Mouse (Mus musculus): ENCODE measurements around the gene Ncapd2.
"Not testable (repeated sequence)": the region's sequence is repeated elsewhere in the genome, so short reads cannot be mapped to it uniquely, and the experiment has no call there.

Gene Ncapd2

DNA sequence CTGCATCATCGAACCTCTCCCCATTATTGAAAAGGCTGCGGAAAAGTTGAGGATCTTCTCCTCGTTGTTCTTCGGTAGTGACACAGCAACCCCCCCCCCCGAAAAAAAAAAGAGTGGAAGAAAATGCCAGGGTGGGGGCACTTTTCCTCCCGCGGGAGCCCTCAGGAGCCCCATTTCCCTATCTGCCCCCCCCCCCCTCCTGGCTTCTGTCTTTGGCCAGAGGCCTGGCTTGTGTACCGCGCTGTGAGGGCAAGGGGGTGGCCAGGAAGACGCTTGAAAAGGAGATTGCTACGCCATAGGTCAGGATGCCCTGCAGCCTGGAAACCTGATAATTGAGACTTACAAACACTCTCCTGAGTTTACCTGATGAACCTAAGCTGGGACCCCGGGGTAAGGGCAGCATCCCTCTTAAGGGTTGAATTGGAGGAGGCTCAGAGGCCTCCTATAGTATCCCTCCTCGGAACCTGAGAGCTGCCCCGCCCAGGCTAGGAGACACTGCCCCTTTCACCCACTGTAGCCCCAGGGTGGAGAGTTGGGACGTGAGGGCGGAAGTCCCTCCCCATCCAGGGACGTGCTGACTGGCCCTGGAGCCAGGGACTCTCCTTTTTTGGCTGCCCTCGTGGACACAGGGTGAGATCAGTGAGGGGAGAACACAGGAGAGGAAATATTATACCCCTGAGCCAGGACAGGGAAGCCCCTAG, 25.3 kb downstream of the Ncapd2 start, which contains the start of gene Gapdh:
Gene Gapdh (minus strand): TSS at position 417 of the 701 bp plus-strand sequence.
- no peak for DNase-seq (ENCODE audit: low read depth, low spot score)

- peak; percentile 98 for DNase-seq (ENCODE audit: low read depth, low spot score)
These were observed 26.1 kb downstream of the Ncapd2 start for GRCm38 (mm10) chr6:125165328-125165891.

DNA sequence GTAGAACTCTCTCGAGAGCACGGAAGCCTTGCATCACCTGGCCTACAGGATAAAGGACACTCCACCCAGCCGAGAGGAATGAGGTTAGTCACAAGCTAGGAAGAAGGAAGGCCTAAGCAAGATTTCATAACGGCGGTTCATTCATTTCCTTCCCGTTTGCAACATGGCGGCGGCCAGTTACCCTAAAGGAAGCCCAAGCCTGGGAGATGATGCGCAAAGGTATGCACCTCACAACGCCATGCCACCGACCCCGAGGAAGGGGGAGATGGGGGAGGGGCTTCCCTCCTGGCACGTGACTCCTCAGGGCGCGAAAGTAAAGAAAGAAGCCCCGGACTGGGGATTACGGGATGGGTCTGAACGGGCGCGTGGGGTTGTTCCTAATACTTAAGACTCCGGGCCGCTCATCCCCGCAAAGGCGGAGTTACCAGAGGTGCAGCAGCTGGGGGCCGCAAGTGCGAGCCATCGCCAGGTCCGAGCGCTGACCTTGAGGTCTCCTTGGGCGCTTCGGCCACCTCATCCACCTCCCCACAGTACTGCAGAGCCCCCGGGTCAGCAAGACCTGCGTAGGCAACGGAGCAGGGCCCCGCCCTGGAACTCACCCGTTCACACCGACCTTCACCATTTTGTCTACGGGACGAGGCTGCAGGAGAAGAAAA, 26.7 kb downstream of the Ncapd2 start:
- peak; percentile 73 for DNase-seq (ENCODE audit: low read depth, low spot score)

DNA sequence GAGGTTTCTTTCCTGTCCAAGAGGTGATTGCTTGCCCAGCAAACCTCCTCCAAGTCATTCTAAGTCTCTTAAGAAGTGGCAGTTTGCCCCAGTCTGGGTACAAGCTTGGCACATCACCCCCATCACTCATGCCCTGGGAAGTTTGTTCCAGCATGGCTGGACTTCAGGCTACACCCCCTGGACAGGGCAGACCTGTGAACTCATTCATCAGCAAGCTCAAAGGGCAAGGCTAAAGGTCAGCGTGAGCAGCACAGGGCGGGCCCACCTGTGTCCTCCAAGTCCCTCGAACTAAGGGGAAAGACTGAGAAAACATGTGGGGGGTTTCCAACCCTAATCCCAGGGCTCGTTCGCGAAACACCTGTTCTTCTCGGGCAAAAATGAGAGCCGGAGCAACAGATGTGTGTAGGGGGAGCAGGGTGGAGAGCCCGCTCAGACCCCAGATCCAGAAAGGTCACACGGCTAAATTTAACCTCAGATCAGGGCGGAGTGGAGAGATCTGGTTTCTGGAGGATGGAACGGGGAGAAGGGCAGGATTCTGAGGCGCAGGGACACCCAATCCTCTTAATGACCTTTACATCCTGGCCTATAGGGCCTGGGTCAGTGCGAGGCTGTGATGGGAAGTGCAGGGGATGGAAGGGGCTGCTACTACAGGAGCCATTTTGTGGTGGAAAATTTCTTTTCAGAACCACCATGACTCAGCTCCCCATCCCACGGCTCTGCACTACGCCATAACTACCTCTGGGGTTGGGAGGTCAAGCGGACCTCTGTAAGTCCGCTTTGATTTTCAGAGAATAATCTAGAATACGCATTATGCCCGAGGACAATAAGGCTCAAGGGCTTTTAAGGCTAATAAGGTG, 27.5 kb downstream of the Ncapd2 start:
- DNase-seq (ENCODE audit: low read depth, low spot score) = no peak

GRCm38 (mm10) chr6:125162615-125163305, 28.7 kb downstream of the Ncapd2 start:
- not testable (repeated sequence) for DNase-seq (ENCODE audit: low read depth, low spot score)

GRCm38 (mm10) chr6:125161971-125162370, 29.5 kb downstream of the Ncapd2 start:
- DNase-seq (ENCODE audit: low read depth, low spot score) = not testable (repeated sequence)

GRCm38 (mm10) chr6:125160854-125161760, 30.4 kb downstream of the Ncapd2 start:
- DNase-seq (ENCODE audit: low read depth, low spot score) = peak; percentile 80

DNA sequence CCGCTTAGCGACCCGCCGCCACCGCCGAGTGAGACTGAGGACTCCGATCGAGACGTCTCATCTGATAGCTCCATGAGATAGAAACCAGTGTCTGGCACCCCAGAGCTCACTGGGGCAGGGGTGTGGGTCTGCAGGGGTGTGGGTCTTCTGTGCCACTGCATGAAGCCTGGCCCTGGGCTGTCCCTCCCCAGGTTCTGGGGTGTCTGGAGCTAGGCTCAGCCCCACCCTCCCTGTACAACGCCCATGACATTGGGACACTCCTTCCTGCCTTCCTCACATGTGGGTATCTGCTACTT, 31.0 kb downstream of the Ncapd2 start:
- DNase-seq (ENCODE audit: low read depth, low spot score) = no peak

GRCm38 (mm10) chr6:125159773-125160557, 31.5 kb downstream of the Ncapd2 start:
- no peak for DNase-seq (ENCODE audit: low read depth, low spot score)

- no peak for DNase-seq (ENCODE audit: low read depth, low spot score)
These were observed 32.5 kb downstream of the Ncapd2 start for GRCm38 (mm10) chr6:125158944-125159492.

- no peak for DNase-seq (ENCODE audit: low read depth, low spot score)
These were observed 34.4 kb downstream of the Ncapd2 start for GRCm38 (mm10) chr6:125156903-125157614.

DNA sequence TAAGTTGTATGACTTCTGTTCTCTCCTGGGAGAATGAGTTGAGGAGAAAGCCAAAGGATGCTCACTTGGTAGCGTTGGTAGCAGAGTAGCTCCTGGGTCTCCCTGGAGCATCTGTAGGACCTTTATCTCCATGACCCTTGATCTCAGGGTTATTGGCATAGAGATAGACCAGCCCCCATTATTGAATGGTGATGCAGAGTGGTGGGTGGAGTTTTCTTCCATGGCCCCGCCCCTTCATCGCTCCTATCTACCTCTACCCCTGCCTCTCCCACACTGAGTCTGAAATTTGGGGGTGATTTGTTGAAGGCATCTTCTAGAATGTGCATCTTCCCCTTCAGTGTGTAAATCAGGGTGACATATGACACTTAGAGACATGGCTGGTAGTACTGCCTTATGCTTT, 35.0 kb downstream of the Ncapd2 start:
- no peak for DNase-seq (ENCODE audit: low read depth, low spot score)

DNA sequence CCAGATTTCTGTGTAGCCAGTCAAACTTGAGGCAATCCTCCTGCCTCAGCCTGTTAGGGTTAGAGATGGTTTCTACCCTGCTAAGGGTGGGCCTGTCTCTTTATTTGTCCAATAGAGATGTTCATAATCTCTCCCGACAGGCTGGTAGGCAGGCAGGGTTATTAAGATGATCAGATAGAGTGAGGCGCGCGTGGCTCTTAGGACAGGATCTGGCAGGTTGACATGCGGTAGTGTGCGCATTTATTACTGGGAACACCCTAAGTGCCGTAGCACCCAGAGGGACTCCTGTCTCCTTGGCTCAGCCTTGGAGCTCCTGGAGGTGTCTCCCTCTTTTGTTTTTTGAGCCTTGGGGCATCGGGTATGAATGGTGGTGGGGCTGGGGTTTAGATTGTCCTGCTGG, 36.2 kb downstream of the Ncapd2 start:
- DNase-seq (ENCODE audit: low read depth, low spot score) = no peak

GRCm38 (mm10) chr6:125154550-125154949, 37.0 kb downstream of the Ncapd2 start:
- no peak for DNase-seq (ENCODE audit: low read depth, low spot score)

DNA sequence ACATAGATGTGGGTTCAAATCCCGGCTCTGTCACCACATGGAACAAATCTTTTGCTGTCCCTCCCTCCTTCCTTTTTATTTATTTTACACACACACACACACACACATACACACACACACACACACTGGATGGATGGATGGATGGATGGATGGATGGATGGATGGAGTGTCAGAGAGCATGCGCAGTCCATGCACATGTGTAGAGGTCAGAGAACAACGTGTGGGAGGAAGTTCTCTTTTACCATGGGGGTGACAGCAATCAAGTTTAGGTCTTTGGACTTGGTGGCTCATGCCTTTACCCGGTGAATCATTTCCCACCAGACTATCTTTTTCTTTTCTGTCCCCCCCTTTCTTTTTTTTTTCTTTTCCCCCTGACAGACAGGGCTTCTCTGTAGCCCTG, 37.8 kb downstream of the Ncapd2 start:
- DNase-seq (ENCODE audit: low read depth, low spot score) = no peak

DNA sequence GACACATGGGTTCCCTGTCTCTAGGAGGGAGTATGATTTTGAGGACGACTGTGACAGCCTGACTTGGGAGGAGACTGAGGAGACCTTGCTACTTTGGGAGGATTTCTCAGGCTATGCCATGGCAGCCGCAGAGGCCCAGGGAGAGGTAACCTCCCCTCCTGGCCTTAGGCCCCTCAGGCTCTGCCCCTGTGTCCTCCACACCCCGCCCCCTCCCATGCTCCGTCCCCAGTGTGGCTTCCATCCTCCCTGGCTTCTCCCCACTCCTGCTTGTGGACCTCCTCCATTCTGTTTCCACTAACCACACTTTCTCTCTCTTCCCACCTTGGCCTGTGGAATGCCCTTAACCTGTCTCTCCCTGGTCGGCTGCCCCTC, 38.5 kb downstream of the Ncapd2 start:
- no peak for DNase-seq (ENCODE audit: low read depth, low spot score)

- DNase-seq (ENCODE audit: low read depth, low spot score) = no peak
These were observed 39.1 kb downstream of the Ncapd2 start for GRCm38 (mm10) chr6:125152212-125153017.

DNA sequence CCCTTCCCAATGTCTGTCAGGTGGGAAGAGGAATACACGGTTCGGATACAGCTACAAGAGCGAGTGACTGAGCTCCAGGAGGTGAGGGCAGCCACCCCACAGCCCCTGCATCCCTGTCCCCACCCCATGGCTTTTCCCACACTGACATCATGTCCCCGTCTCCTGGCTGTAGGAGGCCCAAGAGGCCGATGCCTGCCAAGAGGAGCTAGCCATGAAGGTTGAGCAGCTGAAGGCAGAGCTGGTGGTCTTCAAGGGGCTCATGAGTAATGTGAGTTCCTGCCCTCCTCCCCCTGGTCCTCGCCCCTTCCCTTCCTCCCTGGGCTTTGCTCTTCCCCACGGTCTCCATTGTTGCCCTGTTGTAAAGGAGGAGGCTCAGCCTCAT, 41.9 kb downstream of the Ncapd2 start:
- DNase-seq (ENCODE audit: low read depth, low spot score) = no peak

Data from WW6 (cell line).